Mouse (Mus musculus): ENCODE results near the gene Appl2. TPM values are rescaled to one million over a fixed set of nuclear protein-coding genes. Genes with fewer than 3 reads are reported as not detected.

The Appl2 gene
- 146 TPM for total RNA-seq (2023)

GRCm38 (mm10) chr10:83648131-83649020, at the start of gene Appl2:
Gene Appl2 (minus strand): TSS chr10:83648738.

Other genes starting within 250 kb of the Appl2 start
- not detected for gene Aldh1l2, start 114.6 kb downstream of the Appl2 start, total RNA-seq (2023)
- 43.6 TPM for gene Washc4, start 105.0 kb downstream of the Appl2 start, total RNA-seq (2023)
- gene 1500009L16Rik, start 74.1 kb upstream of the Appl2 start, total RNA-seq (2023), result not detected